Mouse (Mus musculus) hindbrain, embryonic 14.5 days (tissue): ENCODE measurements around the gene Acot1. TPM values are rescaled to one million over a fixed set of nuclear protein-coding genes. Genes with fewer than 3 reads are reported as not detected.
"Not testable (repeated sequence)": the region's sequence is repeated elsewhere in the genome, so short reads cannot be mapped to it uniquely, and the experiment has no call there.

Experiments
- ATAC-seq: fragments of 200-750 bp; cut with Nextera tagmentation; 2 replicates; pipeline ENCODE4 v1.8.0; 2017; ENCODE audit warnings: moderate number of reproducible peaks, mild to moderate bottlenecking, moderate TSS enrichment, moderate library complexity; ENCODE audit not compliant: low FRiP score
- DNase-seq: peaks from one replicate; pipeline ENCODE4 v3.0.0-alpha.2; 2015; ENCODE audit warnings: low spot score
- H3K27ac ChIP-seq: fragments of 300-500 bp; sonication (generic); 2 replicates; pipeline ENCODE4 v1.5.1; 2014; ENCODE audit warnings: mild to moderate bottlenecking, moderate library complexity
- H3K27me3 ChIP-seq: fragments of 300-500 bp; sonication (generic); 2 replicates; pipeline ENCODE4 v1.6.1; 2014; ENCODE audit warnings: mild to moderate bottlenecking, low read length, mixed read lengths; ENCODE audit not compliant: control insufficient read depth, insufficient read depth
- H3K36me3 ChIP-seq: fragments of 300-500 bp; sonication (generic); replicated peaks from 2 replicates; pipeline ENCODE4 v1.6.1; 2014; ENCODE audit not compliant: control insufficient read depth, insufficient read depth
- H3K4me1 ChIP-seq: fragments of 300-500 bp; sonication (generic); replicated peaks from 2 replicates; pipeline ENCODE4 v1.6.1; 2014; ENCODE audit warnings: antibody characterized with exemption, low read length, mixed read lengths; ENCODE audit not compliant: control insufficient read depth, insufficient read depth
- H3K4me2 ChIP-seq: fragments of 300-500 bp; sonication (generic); replicated peaks from 2 replicates; pipeline ENCODE4 v1.6.1; 2014; ENCODE audit warnings: mild to moderate bottlenecking, moderate library complexity
- H3K4me3 ChIP-seq: fragments of 300-500 bp; sonication (generic); replicated peaks from 2 replicates; pipeline ENCODE4 v1.5.1; 2014; ENCODE audit warnings: mild to moderate bottlenecking, low read length
- H3K9ac ChIP-seq: fragments of 300-500 bp; sonication (generic); 2 replicates; pipeline ENCODE4 v1.6.1; 2014
- H3K9me3 ChIP-seq: fragments of 300-500 bp; sonication (generic); 2 replicates; pipeline ENCODE4 v1.6.1; 2016; ENCODE audit warnings: low read length; ENCODE audit not compliant: control insufficient read depth
- WGBS: fragments of 180-500 bp; shearing (Covaris S2); extraction: QIAGEN DNeasy Blood & Tissue Kit; methylation state at CpG from one replicate; pipeline ENCODE4 v1.1.7; 2014; 5-methylcytosine and 5-hydroxymethylcytosine counted together
- polyA plus RNA-seq: library from polyadenylated mRNA; unstranded; fragments of >200 nt; fragmentation: Nextera tagmentation; extraction: Ambion mirVana; gene quantifications from 2 replicates; pipeline ENCODE4 v1.2.1, GENCODE M21; 2014

Acot1 gene
- polyA plus RNA-seq, 1 experiment from 2014 or later = 100 TPM

DNA sequence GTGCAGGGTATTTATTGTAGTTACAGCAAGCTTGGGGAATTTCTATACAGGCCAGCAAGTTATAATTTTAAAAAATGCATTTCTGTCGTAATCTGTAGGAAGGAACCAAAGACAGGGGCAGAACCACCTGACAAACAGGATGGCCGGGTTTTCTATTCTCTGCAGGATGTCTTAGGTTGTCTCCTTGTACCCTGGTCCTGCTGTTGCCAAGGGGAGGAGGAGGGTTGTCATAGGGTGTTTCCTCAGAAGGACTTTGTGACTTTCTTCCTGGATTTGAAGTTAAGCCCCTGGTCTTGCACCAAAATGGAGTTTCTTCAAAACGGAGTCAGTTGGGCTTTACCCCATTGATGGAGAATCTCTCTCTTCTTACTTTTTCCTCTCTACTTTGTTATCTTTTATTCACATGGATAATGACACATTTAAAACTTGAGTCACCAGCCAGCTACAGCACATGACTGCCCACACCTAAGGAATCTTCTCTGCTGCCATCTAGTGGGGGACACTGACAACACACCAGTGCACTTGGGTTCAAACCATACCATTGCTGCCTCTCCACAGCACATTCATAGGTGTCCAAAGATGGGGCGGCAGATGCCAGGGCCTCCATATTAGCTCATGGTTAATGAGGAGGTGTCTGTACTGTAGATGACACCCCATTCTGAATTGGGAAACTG, 21.5 kb downstream of the Acot1 start:
- WGBS = 72% methylated on average over 4 of the region's 4 CpGs

DNA sequence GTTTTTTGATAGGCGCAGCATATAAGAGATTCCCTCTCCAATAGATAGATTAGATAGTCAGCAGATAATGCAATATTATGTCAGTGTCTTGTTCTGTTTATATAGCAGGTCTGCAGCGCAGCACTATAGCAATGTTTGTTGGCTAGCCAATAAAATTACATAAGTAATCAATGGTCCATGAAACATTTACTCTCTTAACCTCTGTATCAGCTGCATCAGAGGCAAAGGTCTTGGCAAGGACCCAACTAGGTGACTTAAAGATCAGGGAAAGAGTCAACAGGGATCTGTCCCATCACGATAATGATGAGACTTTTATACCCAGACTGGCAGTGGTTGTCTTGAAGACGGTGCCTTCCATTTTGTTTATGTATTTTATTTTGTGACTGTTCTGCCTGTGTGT, 23.6 kb downstream of the Acot1 start:
- 88% methylated on average over 4 of the region's 4 CpGs for WGBS
- Histone ChIP-seq H3K27ac (no peak overlapping the region), H3K36me3 (no peaks in the 10 kb centered on the region), H3K4me2 (no peak overlapping the region), H3K4me3 (no peak overlapping the region), H3K4me1 (no peaks in the 10 kb centered on the region), H3K9ac (no peak overlapping the region), H3K27me3 (no peaks in the 10 kb centered on the region), H3K9me3 (no peaks in the 10 kb centered on the region)
- DNase-seq (no peak), ATAC-seq (no peak)

More for the DNA sequence above, 21.5 kb downstream of the Acot1 start:
- Histone ChIP-seq H3K27ac (no peak overlapping the region), H3K27me3 (no peaks in the 10 kb centered on the region), H3K9ac (no peak overlapping the region), H3K4me1 (no peaks in the 10 kb centered on the region), H3K9me3 (no peaks in the 10 kb centered on the region), H3K4me3 (no peak overlapping the region), H3K36me3 (no peaks in the 10 kb centered on the region), H3K4me2 (no peak overlapping the region)
- ATAC-seq = no peak
- DNase-seq = peak; percentile 85

DNA sequence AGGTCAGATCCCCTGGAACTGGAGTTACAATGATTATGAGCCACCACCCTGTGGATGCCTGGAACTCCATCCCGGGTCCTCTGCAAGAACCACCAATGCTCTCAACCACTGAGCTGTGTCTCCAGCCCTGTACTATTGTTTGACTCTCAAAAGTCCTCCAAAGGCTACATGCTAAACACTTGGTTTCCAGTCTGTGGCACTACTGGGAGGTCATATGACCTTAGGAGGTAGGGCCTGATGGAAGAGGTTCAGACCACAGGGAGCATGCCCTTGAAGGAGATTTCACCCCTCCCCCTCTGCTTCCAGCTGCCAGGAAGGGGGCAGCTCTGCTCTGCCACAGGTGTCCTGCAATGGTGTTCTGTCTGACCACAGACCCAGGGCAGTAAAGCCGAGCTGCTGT, 24.0 kb downstream of the Acot1 start:
- H3K4me1 ChIP-seq, H3K27ac ChIP-seq, H3K9me3 ChIP-seq, ATAC-seq, H3K4me3 ChIP-seq, H3K36me3 ChIP-seq, DNase-seq, H3K27me3 ChIP-seq, H3K4me2 ChIP-seq, H3K9ac ChIP-seq: not testable (repeated sequence)
- 85% methylated on average over 2 of the region's 2 CpGs for WGBS

DNA sequence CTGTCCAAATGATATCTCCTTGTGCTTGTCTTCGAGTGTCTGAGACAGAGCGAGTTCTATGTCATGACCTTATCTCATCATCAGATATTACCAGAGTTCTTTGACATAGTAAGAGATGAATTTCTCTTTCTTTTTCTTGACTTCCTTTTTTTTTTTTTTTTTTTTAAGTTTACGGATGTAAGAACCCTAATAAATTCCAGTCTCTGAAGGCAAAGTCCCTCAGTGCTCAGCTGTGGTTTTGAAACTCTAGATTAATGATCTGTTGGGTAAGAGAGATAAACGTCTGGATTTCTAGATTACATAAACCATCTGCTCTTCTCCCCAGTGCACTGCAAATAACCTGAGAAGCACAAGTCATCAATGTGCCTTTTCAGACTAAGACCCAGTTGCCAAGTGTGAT, 24.8 kb downstream of the Acot1 start:
- H3K4me1 ChIP-seq = no peaks in the 10 kb centered on the region
- WGBS = 72% methylated on average over 4 of the region's 4 CpGs
- H3K27me3 ChIP-seq = no peaks in the 10 kb centered on the region
- no peak overlapping the region for H3K9ac ChIP-seq
- H3K27ac ChIP-seq = no peak overlapping the region
- H3K36me3 ChIP-seq = no peaks in the 10 kb centered on the region
- ATAC-seq (no peak), DNase-seq (no peak)
- no peak overlapping the region for H3K4me2 ChIP-seq
- H3K9me3 ChIP-seq = 0 out of 2 replicates have a peak, but pooled peaks cover 2% of the 10 kb centered on the region
- H3K4me3 ChIP-seq = no peak overlapping the region

DNA sequence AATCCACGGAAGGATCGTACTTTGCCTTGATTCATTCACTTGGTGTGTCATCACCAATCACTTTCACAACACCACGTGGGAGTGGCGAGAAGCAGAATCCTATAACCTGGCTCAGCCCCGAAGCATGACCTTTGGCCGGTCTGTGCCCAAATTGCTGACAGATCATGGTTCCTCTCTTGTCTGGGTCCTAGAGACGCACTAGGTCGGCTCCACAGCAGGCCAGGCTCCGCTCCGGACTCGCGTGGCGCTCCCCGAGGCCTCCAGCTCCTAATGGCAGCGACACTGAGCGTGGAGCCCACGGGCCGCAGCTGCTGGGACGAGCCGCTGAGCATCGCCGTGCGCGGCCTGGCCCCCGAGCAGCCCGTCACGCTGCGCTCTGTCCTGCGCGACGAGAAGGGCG, 29.0 kb downstream of the Acot1 start, which contains the start of gene Acot4:
Gene Acot4 (plus strand): TSS at position 139 of the 400 bp plus-strand sequence.
- not testable (repeated sequence) for H3K9me3 ChIP-seq, H3K27me3 ChIP-seq, DNase-seq, H3K27ac ChIP-seq, H3K36me3 ChIP-seq, H3K4me1 ChIP-seq, ATAC-seq
- Histone ChIP-seq H3K9ac (peak within 1 kb of the TSS; percentile 50), H3K4me2 (peak within 1 kb of the TSS; percentile 59), H3K4me3 (peak within 1 kb of the TSS; percentile 39)
- WGBS = 15% methylated on average over 16 of the region's 32 CpGs

DNA sequence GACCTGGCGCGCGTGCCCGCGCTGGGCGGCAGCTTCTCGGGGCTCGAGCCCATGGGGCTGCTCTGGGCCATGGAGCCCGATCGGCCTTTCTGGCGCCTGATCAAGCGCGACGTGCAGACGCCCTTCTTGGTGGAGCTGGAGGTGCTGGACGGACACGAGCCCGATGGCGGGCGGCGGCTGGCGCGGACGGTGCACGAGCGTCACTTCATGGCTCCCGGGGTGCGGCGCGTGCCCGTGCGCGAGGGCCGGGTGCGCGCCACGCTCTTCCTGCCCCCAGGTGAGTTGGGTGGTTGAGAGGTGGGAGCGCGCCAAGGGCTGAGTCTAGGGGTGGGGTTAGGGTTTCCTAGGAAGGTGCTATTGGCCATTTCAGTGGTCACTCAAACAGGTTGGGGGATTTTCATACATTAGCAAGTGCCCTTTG, 29.4 kb downstream of the Acot1 start, which contains the start of gene Gm49366:
Gene Gm49366 (plus strand): TSS at position 245 of the 421 bp plus-strand sequence.
- Histone ChIP-seq H3K9ac (peak within 1 kb of the TSS; percentile 50), H3K4me2 (peak within 1 kb of the TSS; percentile 59), H3K4me3 (peak within 1 kb of the TSS; percentile 39)
- 4% methylated on average over 35 of the region's 39 CpGs for WGBS
- not testable (repeated sequence) for H3K4me1 ChIP-seq, H3K27ac ChIP-seq, H3K9me3 ChIP-seq, DNase-seq, H3K27me3 ChIP-seq, H3K36me3 ChIP-seq, ATAC-seq

DNA sequence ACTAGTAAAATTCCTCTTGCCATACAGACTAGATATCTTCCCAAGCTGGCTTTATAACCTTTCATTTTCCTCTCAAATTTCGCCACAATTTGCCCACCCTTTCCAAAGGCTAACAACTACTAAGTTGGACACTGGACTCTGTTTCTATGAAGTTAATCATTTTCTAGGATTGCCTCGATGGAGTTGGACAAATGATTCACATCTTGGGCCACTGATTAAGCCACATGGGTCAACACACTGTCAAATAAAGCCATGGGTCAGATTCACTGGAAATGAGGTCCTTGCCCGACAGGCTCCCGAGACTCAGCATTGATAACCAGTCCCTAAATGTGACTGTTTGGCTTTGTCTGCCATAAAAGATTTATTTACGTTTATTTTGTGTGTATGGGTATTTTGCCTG, 33.0 kb downstream of the Acot1 start:
- Histone ChIP-seq H3K4me3 (no peak overlapping the region), H3K27me3 (no peaks in the 10 kb centered on the region), H3K36me3 (no peaks in the 10 kb centered on the region), H3K4me2 (no peak overlapping the region), H3K9me3 (peaks cover 9% of the 10 kb centered on the region; the same call in 1 of the 2 replicates), H3K9ac (no peak overlapping the region), H3K27ac (no peak overlapping the region), H3K4me1 (no peaks in the 10 kb centered on the region)
- DNase-seq (no peak), ATAC-seq (no peak)
- 89% methylated on average over 5 of the region's 5 CpGs for WGBS

DNA sequence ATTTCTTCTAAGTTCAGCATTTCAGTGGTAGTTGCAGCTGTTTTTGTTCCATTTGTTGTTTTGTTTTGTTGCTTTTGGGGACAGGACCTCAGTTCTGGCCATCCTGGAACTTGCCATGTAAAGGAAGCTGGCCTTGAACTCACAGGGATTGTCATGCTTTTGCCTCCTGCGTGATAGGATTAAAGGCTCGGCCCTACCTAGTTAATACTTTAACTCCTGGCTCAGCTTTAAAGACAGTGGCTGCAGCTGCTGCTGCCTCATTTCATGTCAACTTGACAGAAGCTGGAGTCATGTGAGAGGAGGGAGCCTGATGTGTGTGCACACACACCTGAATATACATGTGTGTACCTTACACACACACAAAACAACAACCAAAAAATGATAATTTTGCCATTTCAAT, 34.8 kb downstream of the Acot1 start:
- H3K9ac ChIP-seq = no peak overlapping the region
- H3K27ac ChIP-seq = no peak overlapping the region
- no peaks in the 10 kb centered on the region for H3K27me3 ChIP-seq
- DNase-seq (no peak), ATAC-seq (no peak)
- no peaks in the 10 kb centered on the region for H3K36me3 ChIP-seq
- H3K4me2 ChIP-seq = no peak overlapping the region
- 82% methylated on average over 2 of the region's 2 CpGs for WGBS
- H3K9me3 ChIP-seq = peaks cover 24% of the 10 kb centered on the region; the same call in 1 of the 2 replicates
- no peaks in the 10 kb centered on the region for H3K4me1 ChIP-seq
- H3K4me3 ChIP-seq = no peak overlapping the region

DNA sequence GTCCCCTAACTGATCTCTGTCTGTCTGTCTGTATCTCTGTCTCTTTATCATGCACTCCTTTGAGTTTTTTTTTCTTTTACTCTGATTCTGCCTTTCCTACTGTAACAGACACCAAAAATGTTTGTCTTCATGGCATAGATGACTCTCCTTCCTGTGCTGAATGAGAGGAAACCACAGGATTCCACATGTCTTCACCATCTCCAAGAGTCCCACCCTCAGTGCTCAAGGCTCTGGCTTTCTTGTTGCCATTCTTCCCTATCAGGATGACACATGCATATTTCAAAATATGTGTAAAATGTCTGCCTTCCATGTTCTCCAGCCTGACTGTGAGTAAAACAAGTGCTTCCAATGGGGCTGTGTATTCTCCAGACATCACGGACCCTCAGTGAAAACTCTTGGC, 37.6 kb downstream of the Acot1 start:
- DNase-seq = no peak
- Histone ChIP-seq H3K27ac (no peak overlapping the region), H3K4me1 (no peaks in the 10 kb centered on the region), H3K9ac (no peak overlapping the region), H3K9me3 (peaks cover 16% of the 10 kb centered on the region; the same call in 1 of the 2 replicates), H3K4me3 (no peak overlapping the region), H3K36me3 (no peaks in the 10 kb centered on the region), H3K27me3 (no peaks in the 10 kb centered on the region), H3K4me2 (no peak overlapping the region)
- 91% methylated on average over 1 of the region's 1 CpGs for WGBS
- no peak for ATAC-seq
